Mouse (Mus musculus) ovary, postnatal 36 days (tissue): ENCODE results near the gene Snx9.

ENCODE experiments used
- DNase-seq: peaks from one replicate; pipeline ENCODE4 v3.0.0; 2022; ENCODE audit warnings: low spot score, mixed read lengths

Snx9 gene

DNA sequence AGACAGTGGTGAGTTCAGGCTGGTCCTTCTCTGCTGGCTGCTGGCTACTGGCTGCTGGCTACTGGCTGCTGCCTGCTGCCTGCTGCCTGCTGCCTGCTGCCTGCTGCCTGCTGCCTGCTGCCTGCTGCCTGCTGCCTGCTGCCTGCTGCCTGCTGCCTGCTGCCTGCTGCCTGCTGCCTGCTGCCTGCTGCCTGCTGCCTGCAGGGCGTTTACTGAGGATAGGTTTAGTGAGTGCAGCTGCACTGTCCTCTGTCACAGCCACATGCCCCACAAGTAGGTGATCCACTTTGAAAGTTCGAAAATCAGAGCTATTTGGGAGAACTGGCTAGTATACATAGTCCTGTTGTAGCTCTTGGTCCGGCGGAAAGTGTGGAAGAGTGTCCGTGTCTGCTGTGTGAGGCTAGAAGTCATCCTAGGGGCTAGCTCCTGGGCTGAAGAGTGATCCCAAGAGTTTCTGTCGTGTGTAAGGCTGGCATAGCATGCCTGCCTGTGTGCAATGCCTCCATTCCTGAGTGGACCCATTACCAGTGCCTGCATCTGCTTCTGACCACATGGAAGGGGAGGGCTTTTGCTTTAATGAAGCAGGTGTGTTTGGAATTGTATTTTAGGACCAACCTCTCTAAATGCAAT lies 45.2 kb downstream of the Snx9 start:
- DNase-seq: no peak

DNA sequence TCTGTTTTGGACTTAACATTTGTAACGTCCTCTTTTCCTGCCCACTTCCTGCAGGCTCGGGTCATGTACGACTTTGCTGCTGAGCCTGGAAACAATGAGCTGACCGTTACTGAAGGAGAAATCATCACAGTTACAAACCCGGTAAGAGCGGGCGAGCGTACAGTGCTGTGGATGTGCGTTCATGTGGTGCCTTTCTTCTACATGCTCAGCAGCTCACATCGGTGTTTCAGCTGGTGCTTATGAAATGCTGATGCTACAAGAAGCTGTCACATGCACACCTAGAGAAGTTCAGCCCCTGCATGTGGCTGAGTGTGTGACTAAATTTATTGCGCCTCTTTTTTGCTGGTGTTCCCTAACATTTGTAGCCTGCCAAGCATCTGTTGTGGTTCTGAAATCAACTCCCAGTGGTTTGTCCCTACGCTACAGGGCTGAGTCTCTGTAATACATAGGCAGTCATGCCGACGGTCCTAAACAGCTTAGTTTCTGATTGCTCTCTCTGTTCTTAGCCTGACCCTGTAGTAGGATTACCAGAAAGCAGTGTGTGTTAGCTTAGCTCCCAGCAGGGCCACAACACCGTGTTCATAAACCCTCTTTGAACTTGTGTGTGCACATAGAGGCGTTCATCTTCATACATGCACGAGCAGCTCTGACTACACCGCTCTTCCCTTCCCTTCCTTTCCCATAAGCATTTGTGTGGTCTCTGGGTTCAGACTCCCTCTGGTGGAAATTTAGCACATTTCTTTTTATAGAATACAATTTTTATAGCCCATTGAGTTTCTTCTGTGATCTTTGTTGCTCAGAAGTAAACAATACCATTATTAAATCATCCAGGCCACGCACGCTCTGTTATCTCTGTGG lies 46.0 kb downstream of the Snx9 start:
- DNase-seq: no peak

DNA sequence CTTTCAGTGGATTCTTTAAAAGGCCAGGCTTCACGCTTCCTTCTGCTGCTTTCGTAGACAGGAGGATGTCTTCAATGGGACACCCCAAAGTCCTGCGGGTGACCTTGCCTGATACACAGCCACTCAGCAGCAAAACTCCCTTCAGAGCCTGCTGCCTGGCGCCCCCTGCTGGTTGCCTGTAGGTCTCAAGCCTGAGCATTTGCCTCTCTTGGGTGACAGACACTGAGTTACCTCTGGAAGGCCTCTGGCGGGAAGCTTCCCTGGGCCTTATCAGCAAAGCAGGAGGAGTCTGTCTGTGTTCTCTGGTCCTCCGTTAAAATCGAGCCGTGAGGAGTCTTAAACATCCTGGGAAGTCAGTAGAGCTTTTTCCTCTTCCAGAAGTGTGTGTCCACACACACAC lies 49.3 kb downstream of the Snx9 start:
- DNase-seq: peak; percentile 83

DNA sequence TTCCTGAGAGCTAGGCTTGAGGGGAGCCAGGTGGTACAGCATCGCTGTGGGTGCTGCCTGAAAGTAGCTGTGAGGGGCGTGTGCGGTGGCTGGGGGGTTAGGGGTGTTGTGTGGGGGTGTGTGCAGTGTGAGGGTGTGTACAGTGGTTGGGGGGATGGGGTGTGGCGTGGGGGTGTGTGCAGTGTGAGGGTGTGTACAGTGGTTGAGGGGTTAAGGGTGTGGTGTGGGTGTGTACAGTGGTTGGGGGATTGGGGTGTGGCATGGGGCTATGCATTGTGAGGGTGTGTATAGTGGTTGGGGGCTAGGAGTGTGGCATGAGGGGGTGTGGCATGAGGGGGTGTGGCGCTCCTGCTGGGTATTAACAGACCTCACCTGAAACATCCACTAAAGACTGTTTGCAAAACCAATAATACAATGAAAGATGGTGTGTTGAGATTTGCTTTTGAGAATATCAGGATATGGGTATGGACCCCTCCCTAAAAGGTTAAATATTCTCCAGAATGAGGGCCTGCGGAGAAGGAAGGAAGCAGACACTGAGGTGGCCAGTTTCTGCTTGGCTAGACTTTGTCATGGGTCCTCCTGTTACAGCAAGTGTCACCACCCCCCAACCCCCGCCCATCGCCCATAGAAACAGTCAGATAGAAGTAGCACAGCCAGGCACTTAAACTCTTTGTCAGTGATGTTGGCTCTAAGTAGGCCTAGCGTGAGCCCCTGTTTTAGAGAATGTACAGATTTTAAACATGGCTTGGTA lies 51.0 kb downstream of the Snx9 start:
- no peak for DNase-seq

DNA sequence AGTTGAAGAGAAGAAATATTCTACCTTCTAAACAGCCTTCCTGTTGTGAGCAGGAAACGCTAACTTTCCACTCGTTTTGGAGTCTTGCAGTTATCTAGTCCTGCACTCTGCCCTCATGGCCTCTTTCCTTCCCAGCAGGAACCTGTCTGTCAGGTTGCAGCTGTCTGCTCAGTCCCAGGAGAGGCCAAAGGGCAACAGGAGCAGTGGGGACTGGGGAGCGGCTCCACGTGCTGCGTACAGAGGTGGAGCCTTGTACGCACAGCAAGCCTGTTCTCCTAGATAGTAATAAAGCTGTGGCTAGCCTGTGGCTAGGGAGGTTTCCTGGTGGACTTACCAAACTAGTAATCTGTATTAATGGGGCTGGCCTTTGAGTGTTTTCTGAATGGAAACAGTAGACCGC lies 52.0 kb downstream of the Snx9 start:
- DNase-seq: no peak

DNA sequence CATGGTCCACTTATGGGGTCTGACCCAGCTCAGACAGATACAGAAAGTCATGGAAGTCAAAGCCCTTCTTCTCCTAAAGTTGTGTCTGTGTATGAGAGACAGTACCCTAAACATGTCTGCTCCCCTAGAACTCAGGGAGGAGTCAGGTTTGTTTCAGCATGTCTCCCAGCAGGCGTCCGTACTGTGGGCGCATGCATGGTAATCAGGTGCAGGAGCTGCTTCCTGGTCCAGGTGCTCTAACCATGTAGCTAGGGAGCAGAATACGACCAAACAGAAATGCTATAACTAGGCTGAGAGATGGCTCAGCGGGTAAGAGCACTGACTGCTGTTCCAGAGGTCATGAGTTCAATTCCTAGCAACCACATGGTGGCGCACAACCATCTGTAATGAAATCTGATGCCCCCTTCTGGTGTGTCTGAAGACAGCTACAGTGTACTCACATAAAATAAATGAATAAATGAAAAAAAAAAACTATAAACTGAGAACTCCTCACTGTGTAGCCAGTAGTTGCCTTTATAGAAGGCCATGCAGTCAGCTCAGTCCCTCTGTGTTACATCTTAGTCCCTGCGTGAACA lies 52.5 kb downstream of the Snx9 start:
- DNase-seq: no peak

DNA sequence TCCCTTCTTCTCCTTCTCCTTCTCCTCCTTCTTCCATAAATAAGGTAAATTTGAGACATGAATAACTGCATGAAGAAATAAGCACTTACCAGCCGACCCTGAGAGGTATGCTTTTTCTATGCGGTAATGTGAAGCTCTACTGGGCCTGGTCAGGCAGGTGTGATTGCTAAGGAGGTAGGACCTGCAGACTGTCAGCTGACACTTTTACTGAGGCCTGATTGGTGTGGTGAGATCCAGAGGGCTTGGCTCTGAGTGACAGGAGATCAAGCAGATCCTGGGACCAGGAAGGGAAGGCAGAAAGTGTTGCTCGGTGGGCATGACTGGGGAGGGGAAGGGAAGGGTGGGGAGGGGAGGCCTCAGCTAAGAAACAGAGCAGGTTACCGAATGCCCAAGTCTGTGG lies 54.9 kb downstream of the Snx9 start:
- DNase-seq: no peak

DNA sequence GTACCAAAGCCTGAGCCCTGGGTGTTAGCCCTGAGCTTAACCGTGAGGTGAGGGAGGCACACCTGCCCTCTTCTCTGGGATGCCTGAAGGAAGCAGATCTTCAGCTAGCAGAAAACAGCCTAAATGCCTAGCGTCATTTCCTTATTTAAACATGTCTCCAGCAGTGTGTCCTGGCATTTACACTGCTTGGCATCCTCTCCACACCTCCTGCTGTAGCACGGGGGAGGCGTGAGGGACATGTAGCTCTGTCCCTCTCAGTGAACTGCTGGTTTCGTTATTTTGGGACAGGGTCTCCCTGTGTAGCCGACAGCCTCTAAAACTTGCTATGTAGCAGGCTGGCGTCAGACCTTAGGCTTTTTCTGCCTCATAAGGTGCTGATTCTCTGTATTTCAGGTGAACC lies 55.5 kb downstream of the Snx9 start:
- DNase-seq: no peak

DNA sequence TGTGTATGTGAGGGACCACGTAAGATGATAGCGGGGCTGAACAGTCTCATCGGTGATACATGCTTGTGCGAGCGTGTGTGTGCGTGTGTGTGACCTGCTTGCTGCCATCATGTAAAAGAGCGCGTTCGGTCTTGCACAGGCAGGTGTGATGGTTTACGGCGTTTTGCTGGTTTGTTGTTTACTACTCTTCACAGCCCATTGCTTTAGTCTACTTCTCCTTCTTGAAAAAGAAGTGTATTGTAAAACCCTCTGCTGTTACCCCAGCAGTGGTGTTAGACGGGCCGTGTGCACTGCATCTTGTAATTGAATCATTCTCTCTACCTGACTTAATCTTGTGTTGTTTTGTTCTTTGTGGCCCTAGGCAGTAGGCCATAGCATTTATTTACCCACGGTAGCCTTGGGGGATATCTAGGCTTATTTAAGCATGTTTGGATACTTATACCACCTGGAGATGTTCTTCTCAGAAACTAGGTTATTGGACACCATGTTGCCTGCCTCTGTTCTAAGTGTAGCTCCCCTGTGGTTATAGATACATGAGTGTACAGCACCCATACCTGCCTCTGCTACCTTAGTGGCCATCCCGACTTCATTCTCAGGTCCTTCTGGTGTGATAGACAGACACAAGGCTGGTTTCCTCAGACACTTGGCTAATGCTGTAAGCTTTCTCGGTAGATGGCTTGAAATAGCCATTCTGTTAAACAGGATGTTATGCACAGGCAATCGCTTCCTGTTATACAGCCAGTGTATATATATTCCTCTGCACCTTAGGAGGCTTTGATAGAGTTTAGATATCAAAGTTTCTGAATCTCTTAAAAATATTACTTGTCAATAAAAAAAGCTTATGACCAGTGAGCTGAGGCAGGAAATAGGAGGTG lies 56.4 kb downstream of the Snx9 start:
- DNase-seq: no peak

DNA sequence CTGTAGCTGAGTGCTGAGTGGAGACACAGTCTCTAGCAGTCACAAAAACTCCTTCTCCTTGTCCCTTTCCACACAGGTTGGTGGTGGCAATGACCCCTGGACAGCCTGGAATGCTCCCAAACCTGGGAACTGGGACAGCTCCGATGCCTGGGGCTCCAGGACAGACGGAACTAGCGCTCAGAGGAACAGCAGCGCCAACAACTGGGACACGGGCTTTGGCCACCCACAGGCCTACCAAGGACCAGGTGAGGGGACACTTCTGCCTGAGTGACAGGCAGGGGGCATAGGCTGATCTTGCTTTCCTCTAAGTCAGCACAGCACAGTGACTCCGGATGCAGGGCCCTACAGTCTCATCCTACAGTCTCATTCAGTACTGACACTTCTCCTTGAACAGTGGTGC lies 58.1 kb downstream of the Snx9 start:
- no peak for DNase-seq

DNA sequence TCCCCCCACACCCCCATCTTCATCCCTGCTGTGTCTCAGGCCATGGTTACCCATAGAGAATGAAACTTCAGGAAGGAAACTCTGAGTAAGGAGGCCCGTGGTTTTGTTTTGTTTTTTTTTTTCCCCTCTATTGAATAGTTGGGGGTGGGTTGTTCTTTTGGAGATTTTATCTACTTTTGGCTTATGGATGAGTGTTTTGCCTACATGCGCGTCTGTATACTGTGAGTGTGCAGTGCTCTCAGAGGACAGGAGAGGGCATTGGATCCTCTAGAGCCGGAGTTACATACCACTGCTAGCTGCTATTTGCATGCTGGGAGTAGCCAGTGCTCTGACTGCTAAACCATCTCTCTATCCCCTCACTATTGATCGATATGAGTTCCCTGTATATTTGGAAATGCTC lies 60.3 kb downstream of the Snx9 start:
- DNase-seq: no peak

DNA sequence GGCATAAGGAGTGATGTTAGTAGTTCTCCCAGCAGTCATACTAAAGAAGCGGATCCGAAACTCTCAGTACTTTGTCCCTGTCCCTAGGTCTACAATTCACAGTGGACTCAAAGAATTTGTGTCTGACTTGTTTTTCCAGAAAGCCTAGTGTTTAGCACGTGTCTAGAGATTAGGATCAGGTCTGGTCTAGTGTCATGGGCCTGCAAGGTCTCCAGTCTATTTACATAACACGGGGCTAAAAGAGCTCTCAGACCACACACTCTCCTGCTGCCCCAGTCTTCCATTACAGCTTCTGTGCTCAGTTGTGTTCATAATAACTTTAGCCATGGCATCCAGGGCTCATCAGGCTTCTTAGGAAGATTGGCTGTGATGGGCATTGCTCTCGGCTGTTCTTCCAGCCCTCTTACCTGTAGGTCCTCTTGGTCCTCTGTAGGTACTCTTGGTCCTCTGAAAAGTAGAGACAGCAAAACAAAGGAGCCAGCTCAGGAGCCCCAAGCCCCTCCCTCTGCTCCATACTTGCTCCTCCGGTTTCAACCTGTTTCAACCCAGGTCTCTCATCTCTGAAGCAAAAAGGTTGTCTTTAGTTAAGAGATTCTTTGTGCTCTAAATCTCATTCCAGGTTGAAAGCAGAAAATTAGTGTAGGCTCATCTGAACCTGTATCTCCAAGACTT lies 62.6 kb downstream of the Snx9 start:
- no peak for DNase-seq

DNA sequence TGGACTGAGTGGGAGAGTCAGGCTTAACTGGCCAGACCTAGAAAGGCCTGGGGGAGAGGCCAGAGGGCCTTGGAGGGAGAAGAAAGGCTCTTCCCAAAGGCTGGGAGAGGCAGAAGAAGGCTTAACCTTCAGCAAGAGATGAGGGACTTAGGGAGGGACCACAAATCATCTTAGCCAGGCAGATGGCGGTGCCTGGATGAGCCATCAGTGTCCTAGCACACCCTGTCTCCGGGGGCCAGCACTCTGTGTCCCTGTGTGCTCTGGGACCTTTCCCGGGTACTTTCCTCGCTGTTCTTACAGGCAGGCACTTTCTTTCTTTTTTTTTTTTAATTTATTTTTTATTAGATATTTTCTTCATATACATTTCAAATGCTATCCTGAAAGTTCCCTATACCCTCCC lies 68.6 kb downstream of the Snx9 start:
- no peak for DNase-seq

DNA sequence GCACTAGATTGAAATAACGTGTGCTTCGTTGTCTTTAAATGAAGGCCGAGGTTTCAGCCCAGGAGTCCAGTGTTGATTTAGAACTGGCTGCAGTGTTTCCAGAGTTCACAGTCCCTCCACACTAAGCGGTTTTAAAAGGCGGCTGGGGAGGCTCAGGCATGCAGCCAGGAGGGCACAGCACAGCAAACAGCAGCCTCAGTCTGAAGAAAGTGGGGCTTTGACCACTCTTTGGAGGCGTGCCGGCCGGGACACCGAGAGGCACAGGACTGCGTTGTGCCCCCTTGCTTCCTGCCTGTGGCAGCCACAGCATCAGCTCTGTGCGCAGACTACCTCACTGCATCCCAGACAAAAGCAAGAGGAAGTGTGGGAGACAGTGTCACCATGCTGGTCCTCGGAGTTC lies 70.5 kb downstream of the Snx9 start:
- peak; percentile 47 for DNase-seq

DNA sequence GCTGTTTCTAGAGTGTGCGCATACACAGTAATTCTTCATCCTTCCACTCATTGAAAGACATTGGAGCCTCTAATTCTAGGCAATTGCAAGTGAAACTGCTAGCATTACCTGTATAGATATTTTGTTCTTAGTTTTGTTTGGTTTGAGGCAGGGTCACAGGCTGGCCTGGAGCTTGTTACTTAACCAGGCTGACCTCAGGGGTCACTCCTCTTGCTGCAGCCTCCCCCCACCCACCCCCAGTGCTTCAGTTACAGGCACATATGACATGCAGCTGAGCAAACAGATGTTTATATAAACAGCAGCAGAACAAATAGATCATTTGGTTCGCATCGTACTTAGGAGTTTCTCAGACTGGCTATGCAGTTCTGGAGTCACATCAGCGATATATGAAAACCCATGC lies 71.7 kb downstream of the Snx9 start:
- DNase-seq: no peak

DNA sequence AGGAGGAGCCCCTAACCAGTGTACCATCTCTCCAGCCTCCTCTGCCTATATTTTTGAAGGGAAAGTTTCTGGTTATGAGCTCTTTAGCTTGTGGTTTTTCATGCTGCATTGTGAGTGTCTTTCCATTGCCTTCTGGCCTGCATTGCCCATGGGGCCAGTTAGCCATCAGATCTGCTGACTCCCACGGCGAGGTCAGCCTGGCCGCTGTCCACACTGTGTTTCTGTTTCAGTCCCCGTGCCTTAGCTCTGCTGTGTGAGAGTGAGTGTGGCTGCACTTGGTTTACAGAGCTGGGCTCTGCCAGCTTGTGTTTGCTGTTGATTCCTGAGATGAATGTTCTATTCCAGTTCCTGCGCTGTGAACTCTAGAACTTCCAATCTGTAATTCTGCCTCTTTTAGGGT lies 73.1 kb downstream of the Snx9 start:
- DNase-seq: peak; percentile 47

DNA sequence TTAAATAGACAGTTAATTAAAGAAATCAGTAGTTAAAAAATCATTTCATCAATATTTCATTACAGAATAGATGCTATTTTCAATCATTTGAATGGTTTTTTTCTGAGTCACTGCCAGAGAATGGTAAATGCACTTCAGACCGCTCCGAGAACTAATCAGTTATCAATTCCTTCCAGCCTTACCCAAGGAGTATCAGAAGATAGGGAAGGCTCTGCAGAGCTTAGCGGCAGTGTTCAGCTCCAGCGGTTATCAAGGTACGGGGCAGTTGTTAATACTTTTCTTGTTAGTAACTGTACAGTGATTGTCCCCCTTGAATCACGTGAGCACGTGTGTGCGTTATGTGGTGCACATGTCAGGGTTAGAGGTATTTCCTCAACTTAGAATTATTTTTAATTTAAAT lies 80.8 kb downstream of the Snx9 start:
- no peak for DNase-seq

DNA sequence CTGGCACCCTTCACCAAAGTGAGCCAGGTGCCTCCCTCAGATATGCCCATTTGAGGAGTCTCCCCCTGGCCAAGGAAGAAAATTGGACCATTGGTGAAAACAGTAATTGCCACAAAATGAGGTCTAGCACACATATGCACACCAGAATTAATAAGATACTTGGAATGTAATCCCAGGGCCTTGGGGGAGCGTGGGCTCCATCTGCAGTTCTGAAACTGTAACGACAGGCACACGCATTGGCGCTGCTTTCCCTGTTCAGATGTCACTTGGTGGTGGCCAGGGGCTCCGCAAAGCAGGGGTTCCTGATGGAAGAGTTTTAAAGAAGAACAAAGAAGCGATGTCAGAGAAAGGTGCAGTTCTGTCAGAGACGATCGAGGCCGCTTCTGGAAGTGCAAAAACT lies 82.2 kb downstream of the Snx9 start:
- peak; percentile 31 for DNase-seq

DNA sequence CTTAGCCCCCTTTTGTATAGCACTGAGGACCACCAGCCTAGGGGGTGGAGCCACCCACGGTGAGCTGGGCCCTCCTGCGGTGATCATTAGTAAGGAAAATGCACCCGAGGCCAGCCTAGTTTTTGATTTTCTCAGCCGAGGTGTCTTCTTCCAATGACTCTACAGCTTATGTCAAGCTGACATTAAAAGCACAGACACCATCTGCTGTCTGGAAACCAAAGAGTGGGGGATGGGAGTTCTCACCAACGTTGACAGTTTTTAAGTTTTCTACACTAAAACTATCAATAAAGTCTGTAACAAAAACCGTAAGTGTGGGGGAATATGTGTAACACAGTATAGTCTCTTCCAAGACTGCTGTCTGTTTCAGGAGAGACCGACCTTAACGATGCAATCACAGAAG lies 83.1 kb downstream of the Snx9 start:
- DNase-seq: no peak

DNA sequence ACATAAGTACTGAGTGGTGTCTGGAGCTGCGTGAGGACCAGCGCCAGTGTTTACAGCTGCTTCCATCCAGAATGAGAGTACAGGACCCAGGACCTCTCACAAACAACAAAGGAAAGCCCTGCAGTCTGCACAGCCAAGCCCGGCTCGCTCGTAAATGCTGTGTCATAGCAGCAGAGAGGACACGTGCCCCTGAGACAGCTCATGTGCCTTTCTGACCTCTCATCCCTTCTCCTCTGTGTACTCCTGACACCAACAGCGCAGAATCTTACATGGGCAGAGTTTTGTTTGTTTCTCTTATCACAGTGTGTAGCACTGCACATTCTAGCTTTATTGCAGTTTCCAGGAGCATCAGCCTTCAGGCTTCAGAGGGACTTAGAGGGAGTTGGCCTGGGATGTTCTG lies 85.6 kb downstream of the Snx9 start:
- DNase-seq: no peak

DNA sequence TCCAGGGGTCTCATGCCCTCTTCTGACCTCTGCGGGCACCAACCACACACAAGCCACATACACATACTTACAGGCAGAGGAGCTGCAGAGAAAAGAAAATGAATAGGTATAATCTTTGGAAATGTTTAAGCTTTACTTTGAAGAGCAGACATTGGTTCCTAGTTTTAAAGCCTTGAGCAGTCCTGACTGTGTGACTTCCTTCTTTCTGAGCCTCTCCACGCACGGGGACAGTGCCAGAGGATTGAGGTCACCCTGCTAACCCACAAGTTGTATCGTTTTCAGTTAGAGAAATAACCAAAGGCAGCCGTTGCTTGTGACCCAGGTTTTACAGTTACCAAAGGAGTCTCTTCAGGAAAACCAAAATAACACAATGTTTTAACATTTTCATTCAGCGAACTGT lies 87.9 kb downstream of the Snx9 start:
- no peak for DNase-seq
